Mouse (Mus musculus) MEL (cell line): Measurements from ENCODE around the gene Olfr1340.

Source experiments
- JUND ChIP-seq: IDR thresholded peaks from 2 replicates; pipeline ENCODE4 v1.6.1; 2011; ENCODE audit warnings: low read depth, mild to moderate bottlenecking, improper control_type of control experiment, low read length
- POLR2A ChIP-seq, 2 experiments: IDR thresholded peaks; 2 replicates each; pipeline ENCODE4 v1.6.1; 2011 to 2012; ENCODE audit warnings: low read length in 2 of 2, mild to moderate bottlenecking in 2 of 2, control low read depth in 1 of 2, improper control_type of control experiment in 1 of 2, low read depth in 1 of 2, moderate library complexity in 1 of 2; ENCODE audit not compliant: control insufficient read depth in 1 of 2, insufficient read depth in 1 of 2, poor library complexity in 1 of 2

- no peak for TF ChIP-seq JUND
- no peak for TF ChIP-seq POLR2A (IDR thresholded peaks at IDR 0.05; ENCODE audit: control insufficient read depth in 1 of 2, insufficient read depth in 1 of 2, low read depth in 1 of 2, low read length in 2 of 2, poor library complexity in 1 of 2)
These were observed 21.9 kb downstream of the Olfr1340 start for GRCm38 (mm10) chr4:118741881-118742280.
